25 mouse cellular contexts compared by ENCODE assay signal in genomic region chr6:134377201-134377600, GRCm38 (mm10). TPM values are rescaled to one million over a fixed set of nuclear protein-coding genes. Genes with fewer than 3 reads are reported as not detected.
"Had no signal": no experiment of that assay in that cellular context is flagged by ENCODE, and none has a peak within 500 bp of the region (broad histone marks: within the 10 kb centered on the region; RNA-seq: fewer than 3 reads in every experiment).

No protein-coding gene starts in this region.

- H3K36me3 ChIP-seq: kidney, embryonic 15.5 days; limb, embryonic 10.5 days; limb, embryonic 13.5 days; liver, embryonic 12.5 days; liver, embryonic 15.5 days; midbrain, embryonic 12.5 days; midbrain, embryonic 15.5 days; neural tube, embryonic 12.5 days; neural tube, embryonic 15.5 days had no signal

- H3K27me3 ChIP-seq: kidney, embryonic 15.5 days; limb, embryonic 13.5 days; liver, embryonic 12.5 days; liver, embryonic 15.5 days; midbrain, embryonic 12.5 days; midbrain, embryonic 15.5 days; neural tube, embryonic 12.5 days; neural tube, embryonic 15.5 days had no signal

- H3K4me3 ChIP-seq: kidney, embryonic 15.5 days; layer of hippocampus, adult 2 months; limb, embryonic 10.5 days; limb, embryonic 13.5 days; liver, embryonic 12.5 days; liver, embryonic 15.5 days; midbrain, embryonic 12.5 days; midbrain, embryonic 15.5 days; neural tube, embryonic 12.5 days; neural tube, embryonic 15.5 days had no signal

- DNase-seq: kidney, postnatal 10 days; kidney, postnatal 36 days; layer of hippocampus, adult 9-11 months; liver; lung, adult 18-20 months; right cerebral cortex, adult 18-20 months; right cerebral cortex, postnatal 14 days; right cerebral cortex, postnatal 4 days; thymus, adult 2 months; thymus, postnatal 25 days had no signal

- H3K9me3 ChIP-seq: kidney, embryonic 15.5 days; limb, embryonic 10.5 days; liver, embryonic 12.5 days; liver, embryonic 15.5 days; midbrain, embryonic 12.5 days; midbrain, embryonic 15.5 days; neural tube, embryonic 15.5 days had no signal

- H3K27ac ChIP-seq: kidney, embryonic 15.5 days; layer of hippocampus, adult 2 months; limb, embryonic 10.5 days; limb, embryonic 13.5 days; liver, embryonic 12.5 days; liver, embryonic 15.5 days; macrophage; midbrain, embryonic 12.5 days; midbrain, embryonic 15.5 days; neural tube, embryonic 12.5 days; neural tube, embryonic 15.5 days; stomach, postnatal 0 days had no signal

- H3K4me2 ChIP-seq: kidney, embryonic 15.5 days; limb, embryonic 13.5 days; liver, embryonic 12.5 days; liver, embryonic 15.5 days; midbrain, embryonic 12.5 days; midbrain, embryonic 15.5 days; neural tube, embryonic 12.5 days; neural tube, embryonic 15.5 days had no signal

- ATAC-seq: liver, embryonic 12.5 days; midbrain, embryonic 15.5 days had no signal

- H3K4me1 ChIP-seq: kidney, embryonic 15.5 days; liver, embryonic 12.5 days; liver, embryonic 15.5 days; midbrain, embryonic 12.5 days; midbrain, embryonic 15.5 days; neural tube, embryonic 12.5 days; neural tube, embryonic 15.5 days had no signal

- H3K9ac ChIP-seq: kidney, embryonic 15.5 days; limb, embryonic 13.5 days; liver, embryonic 12.5 days; liver, embryonic 15.5 days; midbrain, embryonic 12.5 days; midbrain, embryonic 15.5 days; neural tube, embryonic 12.5 days; neural tube, embryonic 15.5 days had no signal

RNA-seq across cellular contexts. Expression of gene Bcl2l14, which starts 18.9 kb away (rescaled TPM):
- total RNA-seq: layer of hippocampus, adult 2 months; layer of hippocampus, postnatal 25 days; left cerebral cortex, adult 18-20 months; left cerebral cortex, postnatal 25 days had no signal
